Mouse (Mus musculus) cortical plate, adult 2 months (tissue): ENCODE data around the gene Pou3f3. TPM values are rescaled to one million over a fixed set of nuclear protein-coding genes. Genes with fewer than 3 reads are reported as not detected.

Experiments
- H3K27ac ChIP-seq: fragments of 200-500 bp; 2 replicates; pipeline ENCODE4 v1.5.1; 2012; ENCODE audit warnings: low read length, control low read depth, inconsistent platforms; ENCODE audit not compliant: insufficient read depth
- H3K4me1 ChIP-seq: fragments of 200-500 bp; 2 replicates; pipeline ENCODE4 v1.6.1; 2011; ENCODE audit warnings: low read length; ENCODE audit not compliant: control insufficient read depth, insufficient read depth
- H3K4me3 ChIP-seq: fragments of 200-500 bp; 2 replicates; pipeline ENCODE4 v1.5.1; 2011; ENCODE audit warnings: mild to moderate bottlenecking, low read length, control low read depth; ENCODE audit not compliant: insufficient read depth
- CTCF ChIP-seq: fragments of 200-500 bp; IDR thresholded peaks from 2 replicates; pipeline ENCODE4 v1.5.1; 2011; ENCODE audit warnings: mild to moderate bottlenecking, control low read depth, low read length; ENCODE audit not compliant: insufficient read depth; ENCODE audit errors: extremely low read depth
- POLR2A ChIP-seq: fragments of 200-500 bp; IDR thresholded peaks from 2 replicates; pipeline ENCODE4 v1.6.1; 2011; ENCODE audit warnings: mild to moderate bottlenecking, low read length, control low read depth; ENCODE audit not compliant: insufficient read depth; ENCODE audit errors: extremely low read depth
- polyA plus RNA-seq: library from polyadenylated mRNA; depleted of rRNA; stranded (reverse); fragments of >200 nt; gene quantifications from 2 replicates; pipeline ENCODE4 v1.2.3, GENCODE M21; 2012

The Pou3f3 gene
- polyA plus RNA-seq, 1 experiment: 37.5 TPM

- Histone ChIP-seq H3K4me1 (no peaks in the 10 kb centered on the region), H3K4me3 (peak overlapping the region; percentile 82)
Observed at GRCm38 (mm10) chr1:42714016-42714931, 18.7 kb downstream of the Pou3f3 start.

GRCm38 (mm10) chr1:42718549-42718948, 23.0 kb downstream of the Pou3f3 start:
- TF ChIP-seq CTCF: no peak

More at GRCm38 (mm10) chr1:42714016-42714931, 18.7 kb downstream of the Pou3f3 start:
- peak; percentile 68 for TF ChIP-seq POLR2A
- TF ChIP-seq CTCF: peak; percentile 62
- peak overlapping the region; percentile 96 for H3K27ac ChIP-seq

GRCm38 (mm10) chr1:42721353-42721752, 25.8 kb downstream of the Pou3f3 start:
- H3K4me3 ChIP-seq: no peak overlapping the region
- no peak overlapping the region for H3K27ac ChIP-seq
- TF ChIP-seq CTCF: no peak
- no peak for TF ChIP-seq POLR2A
- H3K4me1 ChIP-seq: peaks cover 1% of the 10 kb centered on the region; the same call in 1 of the 2 replicates

More at GRCm38 (mm10) chr1:42718549-42718948, 23.0 kb downstream of the Pou3f3 start:
- H3K4me1 ChIP-seq: no peaks in the 10 kb centered on the region
- no peak overlapping the region for H3K27ac ChIP-seq
- H3K4me3 ChIP-seq: no peak overlapping the region

- peaks cover 7% of the 10 kb centered on the region for H3K4me1 ChIP-seq
- H3K27ac ChIP-seq: no peak overlapping the region
- H3K4me3 ChIP-seq: no peak overlapping the region
- TF ChIP-seq CTCF (no peak), POLR2A (no peak)
Observed at GRCm38 (mm10) chr1:42723769-42724300, 28.3 kb downstream of the Pou3f3 start.

GRCm38 (mm10) chr1:42724881-42725280, 29.3 kb downstream of the Pou3f3 start:
- Histone ChIP-seq H3K4me1 (peaks cover 7% of the 10 kb centered on the region), H3K4me3 (no peak overlapping the region), H3K27ac (no peak overlapping the region)
- TF ChIP-seq CTCF: no peak
- TF ChIP-seq POLR2A: no peak

- no peak overlapping the region for H3K4me3 ChIP-seq
- TF ChIP-seq POLR2A: no peak
- no peak for TF ChIP-seq CTCF
- H3K27ac ChIP-seq: no peak overlapping the region
- H3K4me1 ChIP-seq: peaks cover 7% of the 10 kb centered on the region
Observed at GRCm38 (mm10) chr1:42727161-42727560, 31.6 kb downstream of the Pou3f3 start.

- H3K4me1 ChIP-seq: peaks cover 7% of the 10 kb centered on the region
- H3K4me3 ChIP-seq: no peak overlapping the region
- no peak overlapping the region for H3K27ac ChIP-seq
- TF ChIP-seq CTCF: no peak
- TF ChIP-seq POLR2A: no peak
Observed at GRCm38 (mm10) chr1:42727676-42728075, 32.1 kb downstream of the Pou3f3 start.

- TF ChIP-seq CTCF (no peak), POLR2A (no peak)
- no peak overlapping the region for H3K27ac ChIP-seq
- no peaks in the 10 kb centered on the region for H3K4me1 ChIP-seq
- H3K4me3 ChIP-seq: no peak overlapping the region
Observed at GRCm38 (mm10) chr1:42741383-42742241, 46.0 kb downstream of the Pou3f3 start.

- no peaks in the 10 kb centered on the region for H3K4me1 ChIP-seq
- no peak for TF ChIP-seq CTCF
- TF ChIP-seq POLR2A: no peak
- no peak overlapping the region for H3K27ac ChIP-seq
- H3K4me3 ChIP-seq: no peak overlapping the region
Observed at GRCm38 (mm10) chr1:42742242-42742560, 46.6 kb downstream of the Pou3f3 start.

GRCm38 (mm10) chr1:42745047-42745446, 49.5 kb downstream of the Pou3f3 start:
- TF ChIP-seq POLR2A (no peak), CTCF (no peak)
- H3K27ac ChIP-seq: no peak overlapping the region
- H3K4me1 ChIP-seq: no peaks in the 10 kb centered on the region; the same call in 1 of the 2 replicates
- H3K4me3 ChIP-seq: no peak overlapping the region
